Mouse (Mus musculus) midbrain, embryonic 14.5 days (tissue): ENCODE results near the gene Prkce. TPM values are rescaled to one million over a fixed set of nuclear protein-coding genes. Genes with fewer than 3 reads are reported as not detected.

Source experiments
- ATAC-seq: fragments of 200-750 bp; cut with Nextera tagmentation; 2 replicates; pipeline ENCODE4 v1.8.0; 2017; ENCODE audit warnings: moderate number of reproducible peaks, moderate library complexity; ENCODE audit not compliant: low FRiP score, low TSS enrichment
- DNase-seq: peaks from one replicate; pipeline ENCODE4 v3.0.0-alpha.2; 2015
- H3K27ac ChIP-seq: fragments of 300-500 bp; sonication (generic); replicated peaks from 2 replicates; pipeline ENCODE4 v1.5.1; 2014; ENCODE audit warnings: mild to moderate bottlenecking, low read depth, low read length, moderate library complexity
- H3K27me3 ChIP-seq: fragments of 300-500 bp; sonication (generic); 2 replicates; pipeline ENCODE4 v1.6.1; 2014; ENCODE audit warnings: low read length, control low read depth, mixed read lengths; ENCODE audit not compliant: control insufficient read depth, insufficient read depth
- H3K36me3 ChIP-seq: fragments of 300-500 bp; sonication (generic); 2 replicates; pipeline ENCODE4 v1.6.1; 2014; ENCODE audit warnings: low read length, control low read depth; ENCODE audit not compliant: control insufficient read depth, insufficient read depth
- H3K4me1 ChIP-seq: fragments of 300-500 bp; sonication (generic); 2 replicates; pipeline ENCODE4 v1.6.1; 2014; ENCODE audit warnings: mild to moderate bottlenecking, antibody characterized with exemption, low read length, control low read depth; ENCODE audit not compliant: control insufficient read depth, insufficient read depth
- H3K4me2 ChIP-seq: fragments of 300-500 bp; sonication (generic); 2 replicates; pipeline ENCODE4 v1.6.1; 2014; ENCODE audit warnings: mild to moderate bottlenecking, low read length, moderate library complexity
- H3K4me3 ChIP-seq: fragments of 300-500 bp; sonication (generic); replicated peaks from 2 replicates; pipeline ENCODE4 v1.5.1; 2014; ENCODE audit warnings: low read depth, low read length
- H3K9ac ChIP-seq: fragments of 300-500 bp; sonication (generic); replicated peaks from 2 replicates; pipeline ENCODE4 v1.6.1; 2014; ENCODE audit warnings: mild to moderate bottlenecking, low read length, moderate library complexity
- H3K9me3 ChIP-seq: fragments of 300-500 bp; sonication (generic); 2 replicates; pipeline ENCODE4 v1.6.1; 2016; ENCODE audit warnings: low read length, control low read depth, mixed read lengths; ENCODE audit not compliant: control insufficient read depth
- WGBS: fragments of 180-500 bp; shearing (Covaris S2); extraction: QIAGEN DNeasy Blood & Tissue Kit; methylation state at CpG from one replicate; pipeline ENCODE4 v1.1.7; 2014; 5-methylcytosine and 5-hydroxymethylcytosine counted together
- polyA plus RNA-seq: library from polyadenylated mRNA; unstranded; fragments of >200 nt; fragmentation: Nextera tagmentation; extraction: Ambion mirVana; gene quantifications from 2 replicates; pipeline ENCODE4 v1.2.1, GENCODE M21; 2014

Prkce gene
- polyA plus RNA-seq, 1 experiment from 2014 or later = 25.4 TPM

GRCm38 (mm10) chr17:86618431-86618861 lies 450.9 kb downstream of the Prkce start:
- H3K36me3 ChIP-seq = no peaks in the 10 kb centered on the region
- no peaks in the 10 kb centered on the region for H3K9me3 ChIP-seq
- H3K27ac ChIP-seq = no peak overlapping the region
- DNase-seq (no peak), ATAC-seq (no peak)
- 79% methylated on average over 4 of the region's 4 CpGs for WGBS
- no peak overlapping the region for H3K4me2 ChIP-seq
- no peak overlapping the region for H3K4me3 ChIP-seq
- H3K27me3 ChIP-seq = no peaks in the 10 kb centered on the region
- H3K9ac ChIP-seq = no peak overlapping the region
- H3K4me1 ChIP-seq = no peaks in the 10 kb centered on the region

GRCm38 (mm10) chr17:86622862-86623261 lies 455.3 kb downstream of the Prkce start:
- DNase-seq (peak; percentile 46), ATAC-seq (no peak; the same call in 1 of the 2 replicates)
- no peaks in the 10 kb centered on the region for H3K27me3 ChIP-seq
- WGBS = 41% methylated on average over 3 of the region's 3 CpGs
- no peak overlapping the region for H3K4me3 ChIP-seq
- H3K4me2 ChIP-seq = no peak overlapping the region
- H3K36me3 ChIP-seq = no peaks in the 10 kb centered on the region
- H3K9ac ChIP-seq = no peak overlapping the region
- H3K4me1 ChIP-seq = no peaks in the 10 kb centered on the region
- no peak overlapping the region for H3K27ac ChIP-seq
- no peaks in the 10 kb centered on the region for H3K9me3 ChIP-seq

GRCm38 (mm10) chr17:86626523-86626922 lies 458.9 kb downstream of the Prkce start:
- Histone ChIP-seq H3K27me3 (no peaks in the 10 kb centered on the region), H3K4me1 (no peaks in the 10 kb centered on the region), H3K4me3 (no peak overlapping the region), H3K4me2 (no peak overlapping the region), H3K9me3 (no peaks in the 10 kb centered on the region), H3K27ac (no peak overlapping the region), H3K36me3 (no peaks in the 10 kb centered on the region), H3K9ac (no peak overlapping the region)
- ATAC-seq (no peak), DNase-seq (no peak)
- 87% methylated on average over 6 of the region's 6 CpGs for WGBS

- Histone ChIP-seq H3K4me2 (no peak overlapping the region), H3K27ac (no peak overlapping the region), H3K36me3 (no peaks in the 10 kb centered on the region), H3K4me1 (no peaks in the 10 kb centered on the region), H3K4me3 (no peak overlapping the region), H3K27me3 (no peaks in the 10 kb centered on the region), H3K9ac (no peak overlapping the region), H3K9me3 (no peaks in the 10 kb centered on the region)
- DNase-seq = no peak
- 76% methylated on average over 4 of the region's 4 CpGs for WGBS
- no peak for ATAC-seq
These were observed 465.5 kb downstream of the Prkce start for GRCm38 (mm10) chr17:86633131-86633530.

- WGBS = 69% methylated on average over 1 of the region's 1 CpGs
- no peaks in the 10 kb centered on the region for H3K4me1 ChIP-seq
- no peaks in the 10 kb centered on the region for H3K27me3 ChIP-seq
- no peak overlapping the region for H3K27ac ChIP-seq
- DNase-seq = no peak
- no peak overlapping the region for H3K4me2 ChIP-seq
- H3K36me3 ChIP-seq = no peaks in the 10 kb centered on the region
- H3K9ac ChIP-seq = no peak overlapping the region
- H3K9me3 ChIP-seq = no peaks in the 10 kb centered on the region
- no peak overlapping the region for H3K4me3 ChIP-seq
- ATAC-seq = no peak
These were observed 469.7 kb downstream of the Prkce start for GRCm38 (mm10) chr17:86637311-86637710.

- Histone ChIP-seq H3K27ac (no peak overlapping the region), H3K27me3 (no peaks in the 10 kb centered on the region), H3K4me3 (no peak overlapping the region), H3K9ac (no peak overlapping the region), H3K4me1 (no peaks in the 10 kb centered on the region), H3K9me3 (no peaks in the 10 kb centered on the region), H3K4me2 (no peak overlapping the region), H3K36me3 (no peaks in the 10 kb centered on the region)
- ATAC-seq (no peak), DNase-seq (peak; percentile 8)
- 59% methylated on average over 3 of the region's 3 CpGs for WGBS
These were observed 471.7 kb downstream of the Prkce start for GRCm38 (mm10) chr17:86639279-86639678.

GRCm38 (mm10) chr17:86647226-86647625 lies 479.6 kb downstream of the Prkce start:
- no peak overlapping the region for H3K4me2 ChIP-seq
- DNase-seq (no peak), ATAC-seq (no peak)
- H3K27ac ChIP-seq = no peak overlapping the region
- H3K4me1 ChIP-seq = no peaks in the 10 kb centered on the region
- no peaks in the 10 kb centered on the region for H3K27me3 ChIP-seq
- no peak overlapping the region for H3K9ac ChIP-seq
- no peak overlapping the region for H3K4me3 ChIP-seq
- H3K9me3 ChIP-seq = no peaks in the 10 kb centered on the region
- WGBS = 97% methylated on average over 3 of the region's 3 CpGs
- no peaks in the 10 kb centered on the region for H3K36me3 ChIP-seq

- H3K4me3 ChIP-seq = no peak overlapping the region
These were observed 481.4 kb downstream of the Prkce start for GRCm38 (mm10) chr17:86648856-86649435.

GRCm38 (mm10) chr17:86650241-86650640 lies 482.7 kb downstream of the Prkce start:
- H3K9ac ChIP-seq = no peak overlapping the region
- no peaks in the 10 kb centered on the region for H3K36me3 ChIP-seq
- no peaks in the 10 kb centered on the region for H3K27me3 ChIP-seq
- no peak for ATAC-seq
- no peak overlapping the region for H3K4me2 ChIP-seq
- no peaks in the 10 kb centered on the region for H3K4me1 ChIP-seq
- DNase-seq = no peak
- no peak overlapping the region for H3K27ac ChIP-seq
- WGBS = 93% methylated on average over 6 of the region's 6 CpGs
- no peaks in the 10 kb centered on the region for H3K9me3 ChIP-seq
- no peak overlapping the region for H3K4me3 ChIP-seq

More at GRCm38 (mm10) chr17:86648856-86649435, 481.4 kb downstream of the Prkce start:
- no peaks in the 10 kb centered on the region for H3K27me3 ChIP-seq
- H3K9me3 ChIP-seq = no peaks in the 10 kb centered on the region
- H3K4me2 ChIP-seq = no peak overlapping the region
- H3K36me3 ChIP-seq = no peaks in the 10 kb centered on the region
- no peak overlapping the region for H3K9ac ChIP-seq
- no peak for ATAC-seq
- WGBS = 93% methylated on average over 12 of the region's 12 CpGs
- H3K4me1 ChIP-seq = no peaks in the 10 kb centered on the region
- H3K27ac ChIP-seq = no peak overlapping the region
- DNase-seq = no peak
